Mouse (Mus musculus): Measurements from ENCODE around the gene Cyb5r3. TPM values are rescaled to one million over a fixed set of nuclear protein-coding genes. Genes with fewer than 3 reads are reported as not detected.

Cyb5r3 gene
- polyA plus RNA-seq, 1 experiment from 2014 or later: 114 TPM

GRCm38 (mm10) chr15:83182351-83182750 lies 10.0 kb upstream of the Cyb5r3 start:
- Histone ChIP-seq H3K4me3 (no peak overlapping the region), H3K9ac (no peak overlapping the region), H3K27ac (no peak overlapping the region), H3K36me3 (no peaks in the 10 kb centered on the region), H3K9me3 (replicated peaks) (no peaks in the 10 kb centered on the region), H3K27me3 (no peaks in the 10 kb centered on the region), H3K4me1 (replicated peaks) (0 out of 2 replicates have a peak, but pooled peaks cover 2% of the 10 kb centered on the region), H3K4me2 (no peak overlapping the region)
- ATAC-seq (replicated peaks; ENCODE audit: insufficient number of reproducible peaks, insufficient read depth, low FRiP score, low read depth): no peak
- WGBS: 45% methylated on average over 5 of the region's 5 CpGs

- Histone ChIP-seq H3K27ac (no peak overlapping the region), H3K9me3 (replicated peaks) (no peaks in the 10 kb centered on the region), H3K27me3 (no peaks in the 10 kb centered on the region), H3K36me3 (no peaks in the 10 kb centered on the region), H3K4me3 (no peak overlapping the region), H3K9ac (no peak overlapping the region), H3K4me1 (replicated peaks) (0 out of 2 replicates have a peak, but pooled peaks cover 2% of the 10 kb centered on the region), H3K4me2 (no peak overlapping the region)
- no peak for ATAC-seq (replicated peaks; ENCODE audit: insufficient number of reproducible peaks, insufficient read depth, low FRiP score, low read depth)
- 43% methylated on average over 4 of the region's 4 CpGs for WGBS
Measured at GRCm38 (mm10) chr15:83181800-83182330, 9.5 kb upstream of the Cyb5r3 start.

- Histone ChIP-seq H3K4me3 (no peak overlapping the region), H3K4me2 (no peak overlapping the region), H3K9ac (no peak overlapping the region), H3K36me3 (no peaks in the 10 kb centered on the region), H3K27ac (no peak overlapping the region), H3K4me1 (replicated peaks) (0 out of 2 replicates have a peak, but pooled peaks cover 2% of the 10 kb centered on the region), H3K9me3 (replicated peaks) (no peaks in the 10 kb centered on the region), H3K27me3 (no peaks in the 10 kb centered on the region)
- ATAC-seq (replicated peaks; ENCODE audit: insufficient number of reproducible peaks, insufficient read depth, low FRiP score, low read depth): no peak
- WGBS: 80% methylated on average over 6 of the region's 6 CpGs
Measured at GRCm38 (mm10) chr15:83180004-83180403, 7.6 kb upstream of the Cyb5r3 start.

- ATAC-seq (replicated peaks; ENCODE audit: insufficient number of reproducible peaks, insufficient read depth, low FRiP score, low read depth): no peak
- Histone ChIP-seq H3K4me2 (no peak overlapping the region), H3K9ac (no peak overlapping the region), H3K27ac (no peak overlapping the region), H3K27me3 (no peaks in the 10 kb centered on the region), H3K9me3 (replicated peaks) (no peaks in the 10 kb centered on the region), H3K36me3 (no peaks in the 10 kb centered on the region), H3K4me1 (replicated peaks) (peaks cover 5% of the 10 kb centered on the region), H3K4me3 (no peak overlapping the region)
- 78% methylated on average over 4 of the region's 4 CpGs for WGBS
Measured at GRCm38 (mm10) chr15:83176653-83177052, 4.3 kb upstream of the Cyb5r3 start.

- Histone ChIP-seq H3K27ac (no peak overlapping the region), H3K36me3 (no peaks in the 10 kb centered on the region), H3K4me3 (no peak overlapping the region), H3K4me1 (replicated peaks) (peaks cover 28% of the 10 kb centered on the region), H3K9ac (no peak overlapping the region), H3K4me2 (no peak overlapping the region), H3K27me3 (no peaks in the 10 kb centered on the region), H3K9me3 (replicated peaks) (no peaks in the 10 kb centered on the region)
- no peak for ATAC-seq (replicated peaks; ENCODE audit: insufficient number of reproducible peaks, insufficient read depth, low FRiP score, low read depth)
- WGBS: 76% methylated on average over 14 of the region's 14 CpGs
Measured at GRCm38 (mm10) chr15:83173914-83174884, 1.8 kb upstream of the Cyb5r3 start.

GRCm38 (mm10) chr15:83171712-83172481 lies 495 bp downstream of the Cyb5r3 start:
- Histone ChIP-seq H3K9ac (peak overlapping the region; percentile 79), H3K4me2 (peak overlapping the region; percentile 88), H3K4me1 (replicated peaks) (peaks cover 35% of the 10 kb centered on the region), H3K27me3 (no peaks in the 10 kb centered on the region), H3K27ac (peak overlapping the region; percentile 84), H3K36me3 (no peaks in the 10 kb centered on the region), H3K9me3 (replicated peaks) (no peaks in the 10 kb centered on the region), H3K4me3 (peak overlapping the region; percentile 71)
- under 1% methylated on average over 67 of the region's 67 CpGs for WGBS
- ATAC-seq (replicated peaks; ENCODE audit: insufficient number of reproducible peaks, insufficient read depth, low FRiP score, low read depth): peak; percentile 96

GRCm38 (mm10) chr15:83170956-83171659 lies 1.3 kb downstream of the Cyb5r3 start:
- H3K9ac ChIP-seq: peak overlapping the region; percentile 79
- H3K9me3 ChIP-seq (replicated peaks): no peaks in the 10 kb centered on the region
- 35% methylated on average over 8 of the region's 8 CpGs for WGBS
- peak overlapping the region; percentile 71 for H3K4me3 ChIP-seq
- H3K4me1 ChIP-seq (replicated peaks): peaks cover 42% of the 10 kb centered on the region
- peak overlapping the region; percentile 82 for H3K27ac ChIP-seq
- H3K4me2 ChIP-seq: peak overlapping the region; percentile 88
- H3K27me3 ChIP-seq: no peaks in the 10 kb centered on the region
- ATAC-seq (replicated peaks; ENCODE audit: insufficient number of reproducible peaks, insufficient read depth, low FRiP score, low read depth): no peak
- H3K36me3 ChIP-seq: no peaks in the 10 kb centered on the region

- Histone ChIP-seq H3K4me3 (no peak overlapping the region; the same call in 1 of the 2 replicates), H3K4me2 (peak overlapping the region; percentile 88), H3K27me3 (no peaks in the 10 kb centered on the region), H3K9ac (0 out of 2 replicates have a peak overlapping the region, but pooled peaks have one; percentile 0), H3K9me3 (replicated peaks) (no peaks in the 10 kb centered on the region), H3K4me1 (replicated peaks) (peaks cover 51% of the 10 kb centered on the region), H3K36me3 (no peaks in the 10 kb centered on the region), H3K27ac (peak overlapping the region; percentile 28; the same call in 1 of the 2 replicates)
- WGBS: 79% methylated on average over 8 of the region's 8 CpGs
- no peak for ATAC-seq (replicated peaks; ENCODE audit: insufficient number of reproducible peaks, insufficient read depth, low FRiP score, low read depth)
Measured at GRCm38 (mm10) chr15:83169772-83170722, 2.3 kb downstream of the Cyb5r3 start.

- whole genome bisulfite sequencing: 77% methylated on average over 7 of the region's 7 CpGs
- H3K9ac ChIP-seq: no peak overlapping the region
- H3K9me3 ChIP-seq (replicated peaks): no peaks in the 10 kb centered on the region
- H3K4me1 ChIP-seq (replicated peaks): peaks cover 55% of the 10 kb centered on the region
- no peaks in the 10 kb centered on the region for H3K27me3 ChIP-seq
- ATAC-seq (replicated peaks; ENCODE audit: insufficient number of reproducible peaks, insufficient read depth, low FRiP score, low read depth): no peak
- no peak overlapping the region for H3K4me3 ChIP-seq
- H3K27ac ChIP-seq: peak overlapping the region; percentile 28; the same call in 1 of the 2 replicates
- H3K4me2 ChIP-seq: peak overlapping the region; percentile 33
- H3K36me3 ChIP-seq: no peaks in the 10 kb centered on the region
Measured at GRCm38 (mm10) chr15:83168875-83169771, 3.3 kb downstream of the Cyb5r3 start.

Measured in heart, embryonic 15.5 days (tissue).